Mouse (Mus musculus): Measurements from ENCODE around the gene Spen.

Gene Spen

DNA sequence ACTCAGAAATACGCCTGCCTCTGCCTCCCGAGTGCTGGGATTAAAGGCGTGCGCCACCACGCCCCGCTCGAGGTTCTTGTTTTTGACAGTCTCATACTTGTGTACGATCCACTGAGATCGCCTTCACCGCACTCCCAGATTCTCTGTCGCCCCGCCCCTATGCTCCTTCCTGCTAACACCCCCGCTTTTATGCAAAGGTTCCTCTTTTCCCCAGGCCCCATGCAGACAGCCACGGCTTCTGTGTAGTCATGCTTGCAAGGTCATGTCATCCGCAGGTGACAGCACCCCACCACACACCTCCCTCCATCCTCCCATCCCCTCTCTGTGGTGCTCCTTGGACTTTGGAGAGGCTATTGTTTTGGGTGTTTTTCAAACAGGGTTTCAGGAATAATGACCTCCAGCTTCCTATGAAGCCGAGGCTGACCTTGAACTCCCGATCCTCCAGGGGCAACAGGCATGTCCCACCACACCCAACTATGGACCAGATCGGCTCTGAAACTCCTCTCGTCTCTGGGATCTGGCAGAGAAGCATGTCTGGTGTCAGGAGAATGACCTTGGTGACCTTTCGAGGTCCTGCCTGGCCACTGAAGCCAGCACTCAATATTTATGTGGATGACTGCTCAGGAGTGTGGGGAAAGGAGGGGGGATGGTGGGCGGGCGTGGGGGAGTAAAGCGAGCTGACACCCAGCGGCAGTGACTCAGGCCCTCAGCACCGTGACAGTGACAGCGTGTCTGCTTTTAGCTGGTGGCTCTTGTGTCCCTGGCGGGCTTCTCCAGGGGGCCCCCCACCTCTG is 118.8 kb downstream of the Spen start:
- peak; percentile 33 to 53 for DNase-seq
